Mouse (Mus musculus): ENCODE measurements around the gene Lrrc34. TPM values are rescaled to one million over a fixed set of nuclear protein-coding genes. Genes with fewer than 3 reads are reported as not detected.

Lrrc34 gene
- total and polyA plus RNA-seq, 2 experiments from 2014 or later, result 1.1 to 2.0 TPM

DNA sequence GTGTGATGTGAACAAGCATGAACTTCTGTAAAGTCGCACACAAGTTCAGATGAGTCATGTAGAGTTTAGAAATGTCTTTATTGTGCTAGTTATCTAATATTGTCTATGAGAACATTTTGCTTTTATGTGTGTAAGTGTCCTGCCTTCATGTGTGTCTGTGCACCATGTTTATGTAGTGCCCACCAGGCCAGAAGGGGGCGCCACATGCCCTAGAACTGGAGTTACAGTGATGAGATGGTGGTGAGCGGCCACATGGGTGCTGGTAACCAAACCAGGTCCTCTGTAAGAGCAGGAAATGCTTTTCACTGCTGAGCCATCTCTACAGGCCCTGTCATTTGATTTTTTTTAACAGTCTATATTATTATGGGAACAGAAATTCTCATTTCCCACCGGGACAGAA, 12.0 kb downstream of the Lrrc34 start:
- WGBS, result 89% methylated on average over 4 of the region's 4 CpGs
- Histone ChIP-seq H3K27ac (ENCODE audit: low read depth, low read length) (no peak overlapping the region), H3K4me1 (ENCODE audit: insufficient read depth, low read length) (no peaks in the 10 kb centered on the region), H3K4me2 (ENCODE audit: low read depth, low read length, poor library complexity, severe bottlenecking) (no peak overlapping the region), H3K4me3 (ENCODE audit: low read depth, low read length) (no peak overlapping the region), H3K9me3 (ENCODE audit: low read length) (no peaks in the 10 kb centered on the region), H3K36me3 (ENCODE audit: insufficient read depth, low read length) (no peaks in the 10 kb centered on the region), H3K27me3 (ENCODE audit: insufficient read depth, low read length) (no peaks in the 10 kb centered on the region), H3K9ac (replicated peaks; ENCODE audit: low read length, poor library complexity, severe bottlenecking) (no peak overlapping the region)
- DNase-seq (ENCODE audit: low spot score), result no peak
- no peak for ATAC-seq (ENCODE audit: low FRiP score)
- TF ChIP-seq CTCF (IDR thresholded peaks at IDR 0.05), result no peak

DNA sequence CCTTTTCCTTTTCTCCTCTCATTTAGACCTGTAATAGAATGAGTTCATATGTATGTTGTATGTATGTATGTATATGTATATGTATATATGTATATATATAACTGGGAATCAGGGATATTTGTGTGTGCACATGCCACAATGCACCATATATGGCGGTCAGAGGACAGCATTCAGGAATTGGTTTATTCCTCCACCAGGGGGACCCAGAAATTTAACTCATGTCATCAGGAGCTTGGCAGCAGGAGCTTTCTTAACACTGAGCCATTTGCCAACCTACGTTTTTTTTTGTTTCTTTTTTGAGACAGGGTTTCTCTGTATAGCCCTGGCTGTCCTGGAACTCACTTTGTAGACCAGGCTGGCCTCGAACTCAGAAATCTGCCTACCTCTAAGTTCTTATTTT, 14.0 kb downstream of the Lrrc34 start:
- Histone ChIP-seq H3K27me3 (ENCODE audit: insufficient read depth, low read length) (no peaks in the 10 kb centered on the region), H3K36me3 (ENCODE audit: insufficient read depth, low read length) (no peaks in the 10 kb centered on the region), H3K4me2 (ENCODE audit: low read depth, low read length, poor library complexity, severe bottlenecking) (no peak overlapping the region), H3K9me3 (ENCODE audit: low read length) (no peaks in the 10 kb centered on the region), H3K9ac (replicated peaks; ENCODE audit: low read length, poor library complexity, severe bottlenecking) (no peak overlapping the region), H3K27ac (ENCODE audit: low read depth, low read length) (no peak overlapping the region), H3K4me3 (ENCODE audit: low read depth, low read length) (no peak overlapping the region), H3K4me1 (ENCODE audit: insufficient read depth, low read length) (no peaks in the 10 kb centered on the region)
- WGBS, result 64% methylated on average over 3 of the region's 3 CpGs
- DNase-seq (ENCODE audit: low spot score) (peak; percentile 19), ATAC-seq (ENCODE audit: low FRiP score) (no peak)
- peak; percentile 43 for TF ChIP-seq CTCF (IDR thresholded peaks at IDR 0.05)

DNA sequence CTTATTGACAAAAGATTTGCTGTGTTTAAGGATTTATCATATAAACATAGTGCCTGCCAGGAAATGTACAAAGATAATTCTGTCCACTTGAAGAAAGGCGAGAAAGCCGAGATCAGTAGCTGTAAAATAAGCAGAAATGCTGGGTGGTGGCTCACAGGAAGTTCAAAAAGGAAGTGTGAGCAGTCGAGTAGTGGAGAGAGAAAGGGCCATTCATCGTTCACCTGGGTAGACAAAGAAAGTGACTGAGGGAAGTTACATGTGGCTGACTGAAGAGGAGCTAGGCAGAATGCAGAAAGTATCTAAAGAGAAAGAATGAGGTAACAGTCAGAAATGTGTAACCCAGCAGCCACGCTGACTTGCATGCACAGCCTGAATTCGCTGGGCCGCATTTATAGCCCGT, 27.5 kb downstream of the Lrrc34 start:
- H3K36me3 ChIP-seq (ENCODE audit: insufficient read depth, low read length), result peaks cover 38% of the 10 kb centered on the region
- H3K9me3 ChIP-seq (ENCODE audit: low read length), result no peaks in the 10 kb centered on the region
- no peak overlapping the region for H3K27ac ChIP-seq (ENCODE audit: low read depth, low read length)
- TF ChIP-seq CTCF (IDR thresholded peaks at IDR 0.05), result no peak
- no peaks in the 10 kb centered on the region for H3K27me3 ChIP-seq (ENCODE audit: insufficient read depth, low read length)
- 95% methylated on average over 8 of the region's 8 CpGs for WGBS
- no peak overlapping the region for H3K4me3 ChIP-seq (ENCODE audit: low read depth, low read length)
- no peaks in the 10 kb centered on the region for H3K4me1 ChIP-seq (ENCODE audit: insufficient read depth, low read length)
- no peak overlapping the region for H3K4me2 ChIP-seq (ENCODE audit: low read depth, low read length, poor library complexity, severe bottlenecking)
- ATAC-seq (ENCODE audit: low FRiP score) (no peak), DNase-seq (ENCODE audit: low spot score) (no peak)
- H3K9ac ChIP-seq (replicated peaks; ENCODE audit: low read length, poor library complexity, severe bottlenecking), result no peak overlapping the region

DNA sequence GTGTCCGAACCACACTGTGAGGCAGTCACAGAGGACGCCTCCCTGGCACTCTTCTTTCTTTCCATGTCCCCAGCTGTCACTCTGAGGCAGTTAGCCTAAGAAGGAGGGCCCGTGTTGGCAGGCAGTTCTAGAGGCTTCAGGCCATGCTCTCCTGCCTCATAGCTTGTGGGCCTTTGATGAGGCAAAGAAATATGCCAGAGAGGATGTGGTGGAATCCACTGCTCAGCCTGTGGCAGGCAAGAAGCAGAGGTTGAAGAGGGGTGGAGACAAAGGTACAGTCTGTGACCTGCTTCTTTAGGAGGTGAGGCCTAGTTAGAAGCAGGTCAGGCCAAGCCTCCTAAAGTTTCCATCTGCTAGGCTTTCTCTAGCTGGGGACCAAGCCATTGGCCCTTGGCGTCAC, 36.7 kb downstream of the Lrrc34 start:
- Histone ChIP-seq H3K4me3 (ENCODE audit: low read depth, low read length) (no peak overlapping the region), H3K4me2 (ENCODE audit: low read depth, low read length, poor library complexity, severe bottlenecking) (no peak overlapping the region), H3K36me3 (ENCODE audit: insufficient read depth, low read length) (peaks cover 40% of the 10 kb centered on the region), H3K9me3 (ENCODE audit: low read length) (no peaks in the 10 kb centered on the region), H3K27me3 (ENCODE audit: insufficient read depth, low read length) (no peaks in the 10 kb centered on the region), H3K9ac (replicated peaks; ENCODE audit: low read length, poor library complexity, severe bottlenecking) (no peak overlapping the region), H3K4me1 (ENCODE audit: insufficient read depth, low read length) (no peaks in the 10 kb centered on the region), H3K27ac (ENCODE audit: low read depth, low read length) (no peak overlapping the region)
- ATAC-seq (ENCODE audit: low FRiP score) (no peak), DNase-seq (ENCODE audit: low spot score) (no peak)
- WGBS, result 91% methylated on average over 4 of the region's 4 CpGs
- no peak for TF ChIP-seq CTCF (IDR thresholded peaks at IDR 0.05)

DNA sequence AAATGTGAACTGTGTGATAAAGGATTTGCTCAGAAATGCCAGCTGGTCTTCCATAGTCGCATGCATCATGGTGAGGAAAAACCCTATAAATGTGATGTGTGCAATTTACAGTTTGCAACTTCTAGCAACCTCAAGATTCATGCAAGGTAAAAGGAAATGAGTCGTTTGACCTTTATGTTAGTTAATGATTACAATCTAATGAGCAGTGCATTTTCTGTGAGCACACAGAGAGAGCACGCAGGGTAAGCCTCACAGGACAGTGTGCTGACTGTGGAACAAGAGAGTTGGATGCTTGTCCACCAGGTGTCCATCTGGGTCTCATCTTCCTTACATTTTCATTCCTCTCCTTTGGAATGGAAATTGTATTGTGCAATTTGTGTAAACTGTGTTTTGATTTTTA, 38.7 kb downstream of the Lrrc34 start:
- no peak overlapping the region for H3K9ac ChIP-seq (replicated peaks; ENCODE audit: low read length, poor library complexity, severe bottlenecking)
- no peak for TF ChIP-seq CTCF (IDR thresholded peaks at IDR 0.05)
- H3K4me2 ChIP-seq (ENCODE audit: low read depth, low read length, poor library complexity, severe bottlenecking), result no peak overlapping the region
- H3K36me3 ChIP-seq (ENCODE audit: insufficient read depth, low read length), result peaks cover 24% of the 10 kb centered on the region
- H3K4me3 ChIP-seq (ENCODE audit: low read depth, low read length), result no peak overlapping the region
- ATAC-seq (ENCODE audit: low FRiP score) (no peak), DNase-seq (ENCODE audit: low spot score) (no peak)
- WGBS, result 97% methylated on average over 3 of the region's 3 CpGs
- no peak overlapping the region for H3K27ac ChIP-seq (ENCODE audit: low read depth, low read length)
- H3K4me1 ChIP-seq (ENCODE audit: insufficient read depth, low read length), result no peaks in the 10 kb centered on the region
- no peaks in the 10 kb centered on the region for H3K27me3 ChIP-seq (ENCODE audit: insufficient read depth, low read length)
- no peaks in the 10 kb centered on the region for H3K9me3 ChIP-seq (ENCODE audit: low read length)

DNA sequence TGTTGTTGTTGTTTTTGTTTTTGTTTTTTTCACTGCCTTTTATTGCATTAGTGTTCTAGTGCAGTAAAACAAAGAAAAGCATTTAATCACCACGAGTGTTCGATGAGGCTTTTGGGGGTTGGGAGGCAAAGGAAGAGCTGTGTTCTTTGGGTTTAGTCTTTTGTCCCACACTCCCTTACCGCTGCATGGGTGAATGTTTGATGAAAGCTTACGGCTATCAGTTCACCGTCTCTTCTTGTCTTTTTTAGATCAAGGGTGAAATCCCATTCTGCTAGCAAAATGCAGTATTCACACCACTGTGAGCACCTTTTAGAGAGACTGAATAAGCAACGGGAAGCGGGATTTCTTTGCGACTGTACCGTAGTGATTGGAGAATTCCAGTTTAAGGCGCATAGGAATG, 44.4 kb downstream of the Lrrc34 start:
- no peak for TF ChIP-seq CTCF (IDR thresholded peaks at IDR 0.05)
- H3K4me2 ChIP-seq (ENCODE audit: low read depth, low read length, poor library complexity, severe bottlenecking), result peak overlapping the region; percentile 83
- H3K9ac ChIP-seq (replicated peaks; ENCODE audit: low read length, poor library complexity, severe bottlenecking), result peak overlapping the region; percentile 79; the same call in 1 of the 2 replicates
- no peaks in the 10 kb centered on the region for H3K9me3 ChIP-seq (ENCODE audit: low read length)
- 0 out of 2 replicates have a peak, but pooled peaks cover 4% of the 10 kb centered on the region for H3K4me1 ChIP-seq (ENCODE audit: insufficient read depth, low read length)
- ATAC-seq (ENCODE audit: low FRiP score) (no peak), DNase-seq (ENCODE audit: low spot score) (no peak)
- H3K27ac ChIP-seq (ENCODE audit: low read depth, low read length), result no peak overlapping the region
- WGBS, result 24% methylated on average over 10 of the region's 10 CpGs
- H3K27me3 ChIP-seq (ENCODE audit: insufficient read depth, low read length), result no peaks in the 10 kb centered on the region
- peak overlapping the region; percentile 90 for H3K4me3 ChIP-seq (ENCODE audit: low read depth, low read length)
- peaks cover 12% of the 10 kb centered on the region for H3K36me3 ChIP-seq (ENCODE audit: insufficient read depth, low read length)

All from midbrain, postnatal 0 days (tissue).